Mouse (Mus musculus) retina, adult 2 months (tissue): ENCODE results near the gene Hpse.

Experiments
- DNase-seq: peaks from one replicate; pipeline ENCODE4 v3.0.0-alpha.2; 2012; ENCODE audit warnings: low read depth, low spot score

The Hpse gene

GRCm38 (mm10) chr5:100697398-100697797, 22.1 kb downstream of the Hpse start:
- no peak for DNase-seq

- no peak for DNase-seq
Observed at GRCm38 (mm10) chr5:100685631-100686030, 33.9 kb downstream of the Hpse start.

- no peak for DNase-seq
Observed at GRCm38 (mm10) chr5:100680542-100680933, 39.0 kb downstream of the Hpse start.

- no peak for DNase-seq
Observed at GRCm38 (mm10) chr5:100679911-100680541, 39.5 kb downstream of the Hpse start.

GRCm38 (mm10) chr5:100674711-100675376, 44.7 kb downstream of the Hpse start, which contains the start of gene Coq2:
Coq2 (minus strand) TSS chr5:100675140.
- peak; percentile 57 for DNase-seq

- peak; percentile 70 for DNase-seq
Observed at GRCm38 (mm10) chr5:100673745-100674486, 45.6 kb downstream of the Hpse start.

GRCm38 (mm10) chr5:100672403-100672802, 47.1 kb downstream of the Hpse start:
- no peak for DNase-seq

- DNase-seq, result no peak
Observed at GRCm38 (mm10) chr5:100671897-100672296, 47.6 kb downstream of the Hpse start.

GRCm38 (mm10) chr5:100671398-100671797, 48.1 kb downstream of the Hpse start:
- DNase-seq, result no peak

- no peak for DNase-seq
Observed at GRCm38 (mm10) chr5:100666965-100667364, 52.6 kb downstream of the Hpse start.

- DNase-seq, result no peak
Observed at GRCm38 (mm10) chr5:100663854-100664253, 55.7 kb downstream of the Hpse start.

- no peak for DNase-seq
Observed at GRCm38 (mm10) chr5:100663011-100663410, 56.5 kb downstream of the Hpse start.

- DNase-seq, result no peak
Observed at GRCm38 (mm10) chr5:100658460-100658859, 61.1 kb downstream of the Hpse start.

- no peak for DNase-seq
Observed at GRCm38 (mm10) chr5:100656352-100656751, 63.2 kb downstream of the Hpse start.

- DNase-seq, result no peak
Observed at GRCm38 (mm10) chr5:100652327-100652726, 67.2 kb downstream of the Hpse start.

GRCm38 (mm10) chr5:100651486-100651885, 68.0 kb downstream of the Hpse start:
- no peak for DNase-seq

GRCm38 (mm10) chr5:100650969-100651368, 68.5 kb downstream of the Hpse start:
- no peak for DNase-seq

GRCm38 (mm10) chr5:100648546-100648945, 71.0 kb downstream of the Hpse start:
- DNase-seq, result no peak

- no peak for DNase-seq
Observed at GRCm38 (mm10) chr5:100648046-100648445, 71.5 kb downstream of the Hpse start.

GRCm38 (mm10) chr5:100646558-100646957, 73.0 kb downstream of the Hpse start:
- no peak for DNase-seq

- no peak for DNase-seq
Observed at GRCm38 (mm10) chr5:100643991-100644535, 75.5 kb downstream of the Hpse start.

- DNase-seq, result no peak
Observed at GRCm38 (mm10) chr5:100643253-100643990, 76.1 kb downstream of the Hpse start.
